In the genomic region with DNA sequence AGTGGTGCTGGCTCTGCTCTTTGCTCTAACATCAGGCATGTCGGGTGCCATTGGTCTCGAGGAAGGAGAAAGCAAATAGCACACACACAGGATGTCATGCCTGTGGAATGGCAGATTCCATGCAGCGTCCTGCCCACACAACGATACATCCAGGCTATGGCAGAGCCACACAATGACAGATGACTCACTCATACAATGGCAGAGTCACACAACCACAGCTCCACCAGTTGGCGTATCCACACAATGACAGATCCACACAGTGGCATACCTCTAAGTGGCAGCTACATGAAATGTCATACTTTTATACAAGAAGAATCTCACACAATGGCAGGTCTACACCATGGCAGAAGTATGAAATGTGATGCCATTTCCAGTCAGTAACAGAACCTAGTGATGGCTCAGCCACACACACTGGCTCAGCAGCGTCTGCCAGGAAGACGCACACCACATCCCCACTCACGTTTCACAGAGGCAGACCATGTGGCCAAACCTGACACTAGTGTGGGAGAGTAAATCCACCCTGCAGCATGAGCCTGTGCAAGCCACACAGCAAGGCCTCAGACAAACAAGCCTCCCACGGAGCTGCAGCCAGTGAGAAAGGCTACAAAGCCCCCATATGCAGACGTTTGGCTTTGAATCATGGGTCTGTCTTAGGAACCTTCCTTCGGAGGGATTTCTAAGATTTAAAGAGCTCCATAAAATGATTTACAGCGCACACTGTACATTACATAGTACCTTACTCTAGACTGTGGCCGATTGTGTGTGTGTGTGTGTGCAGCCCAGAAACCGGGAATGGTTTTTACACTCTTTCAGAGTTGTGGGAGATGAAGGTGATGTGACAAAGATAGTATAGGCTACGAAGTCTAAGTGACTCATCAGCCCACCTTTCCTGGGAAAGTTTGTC, we compare ENCODE assay signal across 20 mouse cellular contexts.
A peak's percentile ranks its signal among the peaks of the same experiment; 100 is the strongest.
DNase-seq lines count a peak whose midpoint lies in the region; ATAC-seq lines count a peak whose summit lies in the region.
"Had no signal": no experiment of that assay in that cellular context is flagged by ENCODE, and none has a peak within 500 bp of the region (broad histone marks: within the 10 kb centered on the region; RNA-seq: fewer than 3 reads in every experiment).

No protein-coding gene starts in this region.

- H3K4me3 ChIP-seq in limb, embryonic 12.5 days (replicated peaks), result no peak overlapping the region
- no peak overlapping the region for H3K4me3 ChIP-seq in forebrain, embryonic 15.5 days
- H3K4me3 ChIP-seq: heart, embryonic 13.5 days; liver, embryonic 15.5 days; midbrain, embryonic 10.5 days; neural tube, embryonic 13.5 days; stomach, embryonic 15.5 days had no signal

- DNase-seq in frontal cortex, postnatal 36 days (ENCODE audit: low spot score in 2 of 2), result peak; percentile 25 to 26
- no peak for DNase-seq in frontal cortex, postnatal 14 days (ENCODE audit: low spot score in 2 of 2)
- DNase-seq in left cerebral cortex, postnatal 36 days (ENCODE audit: low spot score in 2 of 2), result peak; percentile 23
- DNase-seq in left cerebral cortex, adult 11 months (ENCODE audit: low spot score), result no peak
- DNase-seq in 416B (ENCODE audit: low read depth), result peak; percentile 49
- DNase-seq in urinary bladder, postnatal 4 days (ENCODE audit: low spot score in 2 of 2), result no peak
- DNase-seq: adrenal gland, postnatal 25 days; cerebellum, adult 8-10 months; heart, postnatal 4 days; kidney, adult 9 months; lung, postnatal 10 days had no signal

- intact Hi-C loops in left cerebral cortex, postnatal 36 days (cut with DNase I), result no loop called here

- peaks cover 16% of the 10 kb centered on the region for H3K4me1 ChIP-seq in limb, embryonic 12.5 days (replicated peaks)
- H3K4me1 ChIP-seq in forebrain, embryonic 15.5 days, result no peaks in the 10 kb centered on the region
- H3K4me1 ChIP-seq: heart, embryonic 13.5 days; liver, embryonic 15.5 days; midbrain, embryonic 10.5 days; neural tube, embryonic 13.5 days; stomach, embryonic 15.5 days had no signal

- peak overlapping the region; percentile 74; the same call in 1 of the 2 replicates for H3K27ac ChIP-seq in limb, embryonic 12.5 days
- H3K27ac ChIP-seq in forebrain, embryonic 15.5 days (replicated peaks), result no peak overlapping the region
- H3K27ac ChIP-seq: heart, embryonic 13.5 days; liver, embryonic 15.5 days; midbrain, embryonic 10.5 days; neural tube, embryonic 13.5 days; stomach, embryonic 15.5 days had no signal

- no peaks in the 10 kb centered on the region for H3K27me3 ChIP-seq in limb, embryonic 12.5 days
- H3K27me3 ChIP-seq in forebrain, embryonic 15.5 days, result no peaks in the 10 kb centered on the region
- H3K27me3 ChIP-seq: liver, embryonic 15.5 days; neural tube, embryonic 13.5 days; Patski; stomach, embryonic 15.5 days had no signal

- WGBS in limb, embryonic 12.5 days, result 65% methylated on average over 15 of the region's 15 CpGs
- WGBS in forebrain, embryonic 15.5 days, result 87% methylated on average over 15 of the region's 15 CpGs

- H3K9me3 ChIP-seq in limb, embryonic 12.5 days, result 0 out of 2 replicates have a peak, but pooled peaks cover 5% of the 10 kb centered on the region
- H3K9me3 ChIP-seq in forebrain, embryonic 15.5 days, result no peaks in the 10 kb centered on the region
- H3K9me3 ChIP-seq: heart, embryonic 13.5 days; liver, embryonic 15.5 days; midbrain, embryonic 10.5 days; neural tube, embryonic 13.5 days; stomach, embryonic 15.5 days had no signal

- no peak overlapping the region for H3K9ac ChIP-seq in limb, embryonic 12.5 days (replicated peaks)
- no peak overlapping the region for H3K9ac ChIP-seq in forebrain, embryonic 15.5 days (replicated peaks)
- H3K9ac ChIP-seq: heart, embryonic 13.5 days; liver, embryonic 15.5 days; neural tube, embryonic 13.5 days; stomach, embryonic 15.5 days had no signal

- peak; percentile 83 for ATAC-seq in limb, embryonic 12.5 days (ENCODE audit: insufficient number of reproducible peaks, insufficient read depth, low FRiP score, low TSS enrichment, low read depth)
- no peak for ATAC-seq in forebrain, embryonic 15.5 days (replicated peaks)
- ATAC-seq: activated CD4-positive, CD25-positive, alpha-beta regulatory T cell, adult 4 months had no signal

- no peaks in the 10 kb centered on the region for H3K36me3 ChIP-seq in limb, embryonic 12.5 days
- H3K36me3 ChIP-seq in forebrain, embryonic 15.5 days, result no peaks in the 10 kb centered on the region
- H3K36me3 ChIP-seq: heart, embryonic 13.5 days; liver, embryonic 15.5 days; midbrain, embryonic 10.5 days; neural tube, embryonic 13.5 days; stomach, embryonic 15.5 days had no signal

- H3K4me2 ChIP-seq in limb, embryonic 12.5 days, result no peak overlapping the region
- no peak overlapping the region for H3K4me2 ChIP-seq in forebrain, embryonic 15.5 days (replicated peaks)
- H3K4me2 ChIP-seq: heart, embryonic 13.5 days; liver, embryonic 15.5 days; neural tube, embryonic 13.5 days; stomach, embryonic 15.5 days had no signal

Comparison
In these comparisons a context has a peak if more than half of its experiments do, and no peak if none do; other contexts are left out.
1. DNase-seq: peak in frontal cortex, postnatal 36 days (2 of 2), left cerebral cortex, postnatal 36 days (2 of 2) and 416B (single experiment); none in frontal cortex, postnatal 14 days (0 of 2), left cerebral cortex, adult 11 months (single experiment) and urinary bladder, postnatal 4 days (0 of 2).